Mouse (Mus musculus) T-cell, adult 66 days (primary cell): ENCODE data around the gene Olfr597. TPM values are rescaled to one million over a fixed set of nuclear protein-coding genes. Genes with fewer than 3 reads are reported as not detected.

Source experiments
- total RNA-seq, 2 experiments: library from RNA; stranded (reverse); gene quantifications; 3 replicates in 1 of 2; 4 replicates in 1 of 2; pipeline ENCODE4 v1.2.4; 2023

Gene Olfr597
- not detected for total RNA-seq

GRCm38 (mm10) chr7:103316015-103316414 is at the start of gene Olfr597:
Olfr597 (plus strand) TSS chr7:103316315.

GRCm38 (mm10) chr7:103305348-103305747 is 10.8 kb upstream of the Olfr597 start, which contains the start of gene Olfr596:
Olfr596 (plus strand) TSS chr7:103305648.

GRCm38 (mm10) chr7:103323268-103323667 is 7.2 kb downstream of the Olfr597 start, which contains the start of gene Olfr598:
Olfr598 (plus strand) TSS chr7:103323568.

GRCm38 (mm10) chr7:103335617-103336016 is 19.5 kb downstream of the Olfr597 start, which contains the start of gene Olfr599:
Olfr599 (plus strand) TSS chr7:103335917.

GRCm38 (mm10) chr7:103349569-103349968 is 33.5 kb downstream of the Olfr597 start, which contains the start of gene Olfr600:
Olfr600 (minus strand) TSS chr7:103349669.

GRCm38 (mm10) chr7:103362555-103362954 is 46.4 kb downstream of the Olfr597 start, which contains the start of gene Olfr601:
Olfr601 (minus strand) TSS chr7:103362655.

Other genes with a start within 250 kb of the Olfr597 start
- not detected for gene Olfr584, start 234.4 kb upstream of the Olfr597 start, total RNA-seq
- gene Olfr585, start 218.6 kb upstream of the Olfr597 start, total RNA-seq = not detected
- gene Olfr586, start 190.7 kb upstream of the Olfr597 start, total RNA-seq = not detected
- not detected for gene Olfr588-ps1, start 175.4 kb upstream of the Olfr597 start, total RNA-seq
- not detected for gene Olfr589, start 160.0 kb upstream of the Olfr597 start, total RNA-seq
- gene Olfr591, start 138.0 kb upstream of the Olfr597 start, total RNA-seq = not detected
- not detected for gene Olfr592, start 131.5 kb upstream of the Olfr597 start, total RNA-seq
- not detected for gene Olfr593, start 104.5 kb upstream of the Olfr597 start, total RNA-seq
- gene Olfr594, start 99.3 kb upstream of the Olfr597 start, total RNA-seq = not detected
- not detected for gene Usp17ld, start 63.8 kb upstream of the Olfr597 start, total RNA-seq
- gene Olfr596, start 10.7 kb upstream of the Olfr597 start, total RNA-seq = not detected
- gene Olfr598, start 7.3 kb downstream of the Olfr597 start, total RNA-seq = not detected
- not detected for gene Olfr599, start 19.6 kb downstream of the Olfr597 start, total RNA-seq
- gene Olfr600, start 33.4 kb downstream of the Olfr597 start, total RNA-seq = not detected
- gene Olfr601, start 46.3 kb downstream of the Olfr597 start, total RNA-seq = not detected
- not detected for gene Olfr603, start 69.9 kb downstream of the Olfr597 start, total RNA-seq
- not detected for gene Usp17lc, start 98.8 kb downstream of the Olfr597 start, total RNA-seq
- gene Olfr605, start 129.1 kb downstream of the Olfr597 start, total RNA-seq = not detected
- not detected for gene Olfr606, start 132.7 kb downstream of the Olfr597 start, total RNA-seq
- not detected for gene Olfr607, start 147.8 kb downstream of the Olfr597 start, total RNA-seq
- not detected for gene Olfr608, start 153.6 kb downstream of the Olfr597 start, total RNA-seq
- gene Olfr609, start 181.7 kb downstream of the Olfr597 start, total RNA-seq = not detected
- not detected for gene Olfr610, start 195.8 kb downstream of the Olfr597 start, total RNA-seq
- gene Olfr611, start 204.5 kb downstream of the Olfr597 start, total RNA-seq = not detected
- not detected for gene Olfr612, start 226.4 kb downstream of the Olfr597 start, total RNA-seq
- gene Olfr613, start 231.8 kb downstream of the Olfr597 start, total RNA-seq = not detected
- not detected for gene Olfr615, start 239.8 kb downstream of the Olfr597 start, total RNA-seq